Mouse (Mus musculus): ENCODE data around the gene Tesc. TPM values are rescaled to one million over a fixed set of nuclear protein-coding genes. Genes with fewer than 3 reads are reported as not detected.

The Tesc gene
- polyA plus RNA-seq, 1 experiment from 2014 or later = 3.4 TPM

GRCm38 (mm10) chr5:118047091-118047757, 19.7 kb downstream of the Tesc start:
- no peaks in the 10 kb centered on the region for H3K36me3 ChIP-seq (replicated peaks; ENCODE audit: control insufficient read depth, insufficient read depth, low read depth, low read length)
- no peak overlapping the region for H3K9ac ChIP-seq (replicated peaks; ENCODE audit: low read length)
- H3K4me2 ChIP-seq (ENCODE audit: low read depth, low read length) = no peak overlapping the region
- 88% methylated on average over 14 of the region's 14 CpGs for WGBS
- no peaks in the 10 kb centered on the region for H3K9me3 ChIP-seq (replicated peaks; ENCODE audit: control insufficient read depth, low read length)
- no peak overlapping the region for H3K27ac ChIP-seq (replicated peaks; ENCODE audit: low read depth, low read length)
- DNase-seq (ENCODE audit: low spot score) (no peak), ATAC-seq (replicated peaks; ENCODE audit: insufficient number of reproducible peaks, low FRiP score, low TSS enrichment, low read depth) (no peak)
- no peak overlapping the region for H3K4me3 ChIP-seq (ENCODE audit: low read depth, low read length)
- no peaks in the 10 kb centered on the region for H3K4me1 ChIP-seq (ENCODE audit: control insufficient read depth, insufficient read depth, low read length)
- no peaks in the 10 kb centered on the region for H3K27me3 ChIP-seq (ENCODE audit: control insufficient read depth, insufficient read depth, low read length)

GRCm38 (mm10) chr5:118048412-118048811, 20.9 kb downstream of the Tesc start:
- 79% methylated on average over 4 of the region's 4 CpGs for WGBS
- Histone ChIP-seq H3K9ac (replicated peaks; ENCODE audit: low read length) (no peak overlapping the region), H3K4me2 (ENCODE audit: low read depth, low read length) (no peak overlapping the region), H3K36me3 (replicated peaks; ENCODE audit: control insufficient read depth, insufficient read depth, low read depth, low read length) (no peaks in the 10 kb centered on the region), H3K4me1 (ENCODE audit: control insufficient read depth, insufficient read depth, low read length) (no peaks in the 10 kb centered on the region), H3K9me3 (replicated peaks; ENCODE audit: control insufficient read depth, low read length) (no peaks in the 10 kb centered on the region), H3K27me3 (ENCODE audit: control insufficient read depth, insufficient read depth, low read length) (no peaks in the 10 kb centered on the region), H3K27ac (replicated peaks; ENCODE audit: low read depth, low read length) (no peak overlapping the region), H3K4me3 (ENCODE audit: low read depth, low read length) (no peak overlapping the region)
- DNase-seq (ENCODE audit: low spot score) (no peak), ATAC-seq (replicated peaks; ENCODE audit: insufficient number of reproducible peaks, low FRiP score, low TSS enrichment, low read depth) (no peak)

GRCm38 (mm10) chr5:118048928-118049327, 21.4 kb downstream of the Tesc start:
- Histone ChIP-seq H3K9me3 (replicated peaks; ENCODE audit: control insufficient read depth, low read length) (no peaks in the 10 kb centered on the region), H3K4me3 (ENCODE audit: low read depth, low read length) (no peak overlapping the region), H3K36me3 (replicated peaks; ENCODE audit: control insufficient read depth, insufficient read depth, low read depth, low read length) (no peaks in the 10 kb centered on the region), H3K9ac (replicated peaks; ENCODE audit: low read length) (no peak overlapping the region), H3K27ac (replicated peaks; ENCODE audit: low read depth, low read length) (no peak overlapping the region), H3K27me3 (ENCODE audit: control insufficient read depth, insufficient read depth, low read length) (no peaks in the 10 kb centered on the region), H3K4me2 (ENCODE audit: low read depth, low read length) (no peak overlapping the region), H3K4me1 (ENCODE audit: control insufficient read depth, insufficient read depth, low read length) (no peaks in the 10 kb centered on the region)
- WGBS = 89% methylated on average over 5 of the region's 5 CpGs
- DNase-seq (ENCODE audit: low spot score) = no peak
- ATAC-seq (replicated peaks; ENCODE audit: insufficient number of reproducible peaks, low FRiP score, low TSS enrichment, low read depth) = no peak

GRCm38 (mm10) chr5:118050743-118051142, 23.2 kb downstream of the Tesc start:
- no peaks in the 10 kb centered on the region for H3K27me3 ChIP-seq (ENCODE audit: control insufficient read depth, insufficient read depth, low read length)
- H3K27ac ChIP-seq (replicated peaks; ENCODE audit: low read depth, low read length) = no peak overlapping the region
- DNase-seq (ENCODE audit: low spot score) (no peak), ATAC-seq (replicated peaks; ENCODE audit: insufficient number of reproducible peaks, low FRiP score, low TSS enrichment, low read depth) (no peak)
- no peaks in the 10 kb centered on the region for H3K36me3 ChIP-seq (replicated peaks; ENCODE audit: control insufficient read depth, insufficient read depth, low read depth, low read length)
- H3K9ac ChIP-seq (replicated peaks; ENCODE audit: low read length) = no peak overlapping the region
- 78% methylated on average over 4 of the region's 4 CpGs for WGBS
- H3K4me1 ChIP-seq (ENCODE audit: control insufficient read depth, insufficient read depth, low read length) = no peaks in the 10 kb centered on the region
- no peak overlapping the region for H3K4me2 ChIP-seq (ENCODE audit: low read depth, low read length)
- H3K4me3 ChIP-seq (ENCODE audit: low read depth, low read length) = no peak overlapping the region
- H3K9me3 ChIP-seq (replicated peaks; ENCODE audit: control insufficient read depth, low read length) = no peaks in the 10 kb centered on the region

GRCm38 (mm10) chr5:118051981-118052662, 24.6 kb downstream of the Tesc start:
- Histone ChIP-seq H3K4me1 (ENCODE audit: control insufficient read depth, insufficient read depth, low read length) (no peaks in the 10 kb centered on the region), H3K27me3 (ENCODE audit: control insufficient read depth, insufficient read depth, low read length) (no peaks in the 10 kb centered on the region), H3K36me3 (replicated peaks; ENCODE audit: control insufficient read depth, insufficient read depth, low read depth, low read length) (no peaks in the 10 kb centered on the region), H3K4me2 (ENCODE audit: low read depth, low read length) (no peak overlapping the region), H3K9me3 (replicated peaks; ENCODE audit: control insufficient read depth, low read length) (no peaks in the 10 kb centered on the region), H3K9ac (replicated peaks; ENCODE audit: low read length) (no peak overlapping the region), H3K4me3 (ENCODE audit: low read depth, low read length) (no peak overlapping the region), H3K27ac (replicated peaks; ENCODE audit: low read depth, low read length) (no peak overlapping the region)
- no peak for DNase-seq (ENCODE audit: low spot score)
- no peak for ATAC-seq (replicated peaks; ENCODE audit: insufficient number of reproducible peaks, low FRiP score, low TSS enrichment, low read depth)
- WGBS = 82% methylated on average over 8 of the region's 8 CpGs

GRCm38 (mm10) chr5:118053205-118053604, 25.7 kb downstream of the Tesc start:
- Histone ChIP-seq H3K27ac (replicated peaks; ENCODE audit: low read depth, low read length) (no peak overlapping the region), H3K4me1 (ENCODE audit: control insufficient read depth, insufficient read depth, low read length) (no peaks in the 10 kb centered on the region), H3K9me3 (replicated peaks; ENCODE audit: control insufficient read depth, low read length) (no peaks in the 10 kb centered on the region), H3K4me2 (ENCODE audit: low read depth, low read length) (no peak overlapping the region), H3K9ac (replicated peaks; ENCODE audit: low read length) (no peak overlapping the region), H3K36me3 (replicated peaks; ENCODE audit: control insufficient read depth, insufficient read depth, low read depth, low read length) (no peaks in the 10 kb centered on the region), H3K4me3 (ENCODE audit: low read depth, low read length) (no peak overlapping the region), H3K27me3 (ENCODE audit: control insufficient read depth, insufficient read depth, low read length) (no peaks in the 10 kb centered on the region)
- DNase-seq (ENCODE audit: low spot score) (no peak), ATAC-seq (replicated peaks; ENCODE audit: insufficient number of reproducible peaks, low FRiP score, low TSS enrichment, low read depth) (no peak)
- 92% methylated on average over 2 of the region's 2 CpGs for WGBS

- no peak overlapping the region for H3K4me2 ChIP-seq (ENCODE audit: low read depth, low read length)
- DNase-seq (ENCODE audit: low spot score) (no peak), ATAC-seq (replicated peaks; ENCODE audit: insufficient number of reproducible peaks, low FRiP score, low TSS enrichment, low read depth) (no peak)
- WGBS = 47% methylated on average over 8 of the region's 8 CpGs
- H3K9ac ChIP-seq (replicated peaks; ENCODE audit: low read length) = no peak overlapping the region
- H3K27me3 ChIP-seq (ENCODE audit: control insufficient read depth, insufficient read depth, low read length) = no peaks in the 10 kb centered on the region
- H3K4me3 ChIP-seq (ENCODE audit: low read depth, low read length) = no peak overlapping the region
- no peaks in the 10 kb centered on the region for H3K4me1 ChIP-seq (ENCODE audit: control insufficient read depth, insufficient read depth, low read length)
- no peak overlapping the region for H3K27ac ChIP-seq (replicated peaks; ENCODE audit: low read depth, low read length)
- no peaks in the 10 kb centered on the region for H3K36me3 ChIP-seq (replicated peaks; ENCODE audit: control insufficient read depth, insufficient read depth, low read depth, low read length)
- no peaks in the 10 kb centered on the region for H3K9me3 ChIP-seq (replicated peaks; ENCODE audit: control insufficient read depth, low read length)
These were observed 30.1 kb downstream of the Tesc start for GRCm38 (mm10) chr5:118057508-118058111.

GRCm38 (mm10) chr5:118058858-118059257, 31.3 kb downstream of the Tesc start:
- H3K4me2 ChIP-seq (ENCODE audit: low read depth, low read length) = no peak overlapping the region
- H3K4me1 ChIP-seq (ENCODE audit: control insufficient read depth, insufficient read depth, low read length) = no peaks in the 10 kb centered on the region
- no peaks in the 10 kb centered on the region for H3K27me3 ChIP-seq (ENCODE audit: control insufficient read depth, insufficient read depth, low read length)
- no peaks in the 10 kb centered on the region for H3K36me3 ChIP-seq (replicated peaks; ENCODE audit: control insufficient read depth, insufficient read depth, low read depth, low read length)
- 95% methylated on average over 10 of the region's 10 CpGs for WGBS
- DNase-seq (ENCODE audit: low spot score) = no peak
- H3K9ac ChIP-seq (replicated peaks; ENCODE audit: low read length) = no peak overlapping the region
- no peak overlapping the region for H3K27ac ChIP-seq (replicated peaks; ENCODE audit: low read depth, low read length)
- no peaks in the 10 kb centered on the region for H3K9me3 ChIP-seq (replicated peaks; ENCODE audit: control insufficient read depth, low read length)
- no peak for ATAC-seq (replicated peaks; ENCODE audit: insufficient number of reproducible peaks, low FRiP score, low TSS enrichment, low read depth)
- H3K4me3 ChIP-seq (ENCODE audit: low read depth, low read length) = no peak overlapping the region

All from embryonic facial prominence, embryonic 11.5 days (tissue).